Mouse (Mus musculus) gastrocnemius, postnatal 10 days (tissue): ENCODE results near the gene Dnah2. TPM values are rescaled to one million over a fixed set of nuclear protein-coding genes. Genes with fewer than 3 reads are reported as not detected.
A peak's percentile ranks its signal among the peaks of the same experiment; 100 is the strongest.

Source experiments
- DNase-seq: peaks from one replicate; pipeline ENCODE4 v3.0.0; 2021; ENCODE audit warnings: mixed read lengths
- total RNA-seq, 2 experiments: library from RNA; stranded (reverse); gene quantifications; 2 replicates each; pipeline ENCODE4 v1.2.3; 2021

Gene Dnah2
- total RNA-seq, 2 experiments from 2014 or later, result 0.07 to 1.1 TPM

- peak; percentile 87 for DNase-seq
These were observed 130.1 kb downstream of the Dnah2 start for GRCm38 (mm10) chr11:69418481-69419442.

- peak; percentile 98 for DNase-seq
These were observed 131.2 kb downstream of the Dnah2 start for GRCm38 (mm10) chr11:69417449-69418384.

- DNase-seq, result no peak
These were observed 131.9 kb downstream of the Dnah2 start for GRCm38 (mm10) chr11:69416921-69417448.

DNA sequence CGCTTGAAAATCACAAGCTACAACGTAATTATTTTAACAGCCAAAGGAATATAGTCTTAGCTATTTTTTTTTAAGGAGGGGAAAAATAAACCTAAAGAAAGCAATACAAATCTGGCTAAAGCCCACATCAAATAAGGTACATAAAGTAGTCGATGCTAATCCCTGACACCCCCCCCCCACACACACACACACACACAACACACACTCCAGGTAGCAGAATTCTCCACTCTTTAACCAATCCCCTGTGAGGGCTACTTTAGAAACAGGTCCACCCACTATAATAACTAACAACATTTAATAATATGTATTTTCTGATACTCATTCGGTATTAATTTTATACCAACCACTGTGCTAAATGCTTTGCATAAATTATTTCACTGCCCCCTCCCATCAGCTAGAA, 132.4 kb downstream of the Dnah2 start:
- no peak for DNase-seq

- peak; percentile 57 for DNase-seq
These were observed 133.1 kb downstream of the Dnah2 start for GRCm38 (mm10) chr11:69415668-69416451.

- DNase-seq, result peak; percentile 77
These were observed 133.6 kb downstream of the Dnah2 start for GRCm38 (mm10) chr11:69415327-69415667.

- DNase-seq, result no peak
These were observed 134.2 kb downstream of the Dnah2 start for GRCm38 (mm10) chr11:69414421-69415326.

DNA sequence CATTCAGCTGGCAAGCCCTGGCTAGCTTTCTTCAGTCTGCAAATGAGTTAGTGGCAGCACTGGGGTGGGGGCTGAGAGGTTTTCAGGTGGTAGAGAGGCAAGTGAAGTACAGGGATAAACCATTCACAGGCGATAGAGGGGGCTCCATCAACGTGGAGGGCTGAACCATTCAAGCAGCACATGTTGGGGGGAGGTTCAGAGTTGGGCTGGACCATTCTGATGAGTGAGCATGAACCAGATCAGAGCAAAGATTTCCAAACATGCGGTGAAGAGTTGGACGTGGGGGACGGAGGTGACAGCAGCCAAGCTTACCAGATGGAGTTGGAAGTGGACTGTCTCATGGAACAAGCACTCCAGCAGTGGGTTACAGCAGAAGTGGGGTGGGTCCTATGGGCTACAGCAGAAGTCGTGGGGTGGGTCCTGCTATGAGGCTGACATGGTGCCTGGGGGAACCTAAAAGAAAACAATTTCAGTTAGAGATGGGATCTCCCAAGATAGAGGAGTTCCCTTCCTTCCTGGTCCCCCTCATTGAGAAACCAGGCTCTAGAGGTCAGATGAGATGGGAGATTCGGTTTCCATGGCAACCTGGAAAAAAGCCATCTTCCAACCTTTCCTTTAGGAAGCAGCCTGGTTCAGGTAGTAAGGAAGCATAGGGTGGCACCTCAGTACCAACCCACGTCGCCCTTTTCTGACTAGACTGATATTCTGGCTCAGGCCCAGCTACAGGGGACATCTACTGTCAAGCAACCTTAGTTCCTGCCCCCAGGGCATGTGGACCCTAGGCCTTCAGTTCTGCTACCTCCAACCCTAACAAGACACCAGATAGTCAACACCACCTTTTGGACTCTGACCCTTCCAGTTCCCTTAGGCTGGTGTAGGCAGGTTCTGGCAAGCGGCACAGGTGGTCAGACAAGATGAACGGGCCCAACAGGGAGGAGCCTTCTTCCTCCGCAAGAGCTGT, 135.4 kb downstream of the Dnah2 start, which contains the start of gene Kdm6b:
Gene Kdm6b, minus strand, starts transcription at position 455 of the 961 bp plus-strand sequence.
- peak; percentile 16 for DNase-seq

- no peak for DNase-seq
These were observed 136.4 kb downstream of the Dnah2 start for GRCm38 (mm10) chr11:69412548-69412947.

- DNase-seq, result peak; percentile 88
These were observed 137.2 kb downstream of the Dnah2 start for GRCm38 (mm10) chr11:69411538-69412203.

DNA sequence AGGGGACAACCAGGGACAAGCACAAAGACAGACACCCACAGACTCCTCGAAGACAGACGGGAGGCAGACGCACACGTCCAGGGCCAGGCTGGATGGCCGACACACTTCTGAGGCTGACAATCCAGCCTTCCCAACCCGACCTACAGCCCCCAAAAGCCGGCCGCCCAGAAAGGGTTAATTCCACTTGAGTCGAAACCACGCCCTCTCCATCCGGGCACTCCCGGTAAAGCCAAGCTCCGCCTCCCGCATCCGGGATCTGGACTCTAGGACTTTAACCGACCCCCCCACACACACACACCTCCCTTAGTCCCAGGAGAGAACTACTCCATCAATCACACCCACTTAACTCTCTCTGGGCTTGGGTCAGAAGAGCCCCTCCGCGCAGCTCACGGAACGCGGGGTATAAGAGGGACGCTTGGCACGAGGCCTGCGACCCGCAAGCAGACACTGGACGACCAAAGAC, 137.8 kb downstream of the Dnah2 start:
- peak; percentile 96 for DNase-seq

DNA sequence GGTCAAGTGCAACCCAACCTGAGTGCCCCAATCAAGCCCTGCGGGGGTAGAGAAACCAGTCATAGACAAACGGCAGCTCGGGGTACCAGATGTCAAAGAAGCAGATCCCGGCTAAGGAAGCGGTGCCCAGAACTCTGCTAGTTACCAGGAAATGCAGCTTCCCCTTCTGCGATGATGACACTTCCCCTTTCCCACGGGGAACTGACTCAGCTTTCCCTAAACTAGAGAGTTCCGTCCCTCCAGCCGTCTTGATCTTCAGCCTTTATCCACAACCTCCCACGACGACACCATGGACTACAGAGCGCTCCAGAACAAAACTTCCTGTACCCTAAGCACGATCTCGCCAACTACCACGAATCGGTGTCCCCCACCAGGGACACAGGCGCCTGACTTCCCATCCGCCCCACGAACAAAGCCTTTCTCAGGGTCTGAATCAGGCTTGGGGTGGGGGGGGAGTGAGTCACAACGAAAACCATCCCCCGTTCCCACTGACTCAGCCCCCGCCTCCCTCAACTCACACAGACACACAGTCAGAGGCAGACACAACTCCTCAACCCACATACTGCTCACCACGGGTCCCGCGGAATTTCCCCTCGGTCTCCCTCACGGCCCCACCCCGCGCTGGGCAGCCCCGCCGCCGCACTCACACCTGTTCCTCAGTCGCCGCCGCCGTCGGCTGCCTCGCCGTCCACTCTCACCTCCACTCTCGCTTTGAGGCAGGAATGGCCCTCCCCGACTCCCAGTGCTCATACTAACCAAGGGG, 138.4 kb downstream of the Dnah2 start:
- DNase-seq, result peak; percentile 65

GRCm38 (mm10) chr11:69410045-69410309, 138.9 kb downstream of the Dnah2 start:
- DNase-seq, result no peak

DNA sequence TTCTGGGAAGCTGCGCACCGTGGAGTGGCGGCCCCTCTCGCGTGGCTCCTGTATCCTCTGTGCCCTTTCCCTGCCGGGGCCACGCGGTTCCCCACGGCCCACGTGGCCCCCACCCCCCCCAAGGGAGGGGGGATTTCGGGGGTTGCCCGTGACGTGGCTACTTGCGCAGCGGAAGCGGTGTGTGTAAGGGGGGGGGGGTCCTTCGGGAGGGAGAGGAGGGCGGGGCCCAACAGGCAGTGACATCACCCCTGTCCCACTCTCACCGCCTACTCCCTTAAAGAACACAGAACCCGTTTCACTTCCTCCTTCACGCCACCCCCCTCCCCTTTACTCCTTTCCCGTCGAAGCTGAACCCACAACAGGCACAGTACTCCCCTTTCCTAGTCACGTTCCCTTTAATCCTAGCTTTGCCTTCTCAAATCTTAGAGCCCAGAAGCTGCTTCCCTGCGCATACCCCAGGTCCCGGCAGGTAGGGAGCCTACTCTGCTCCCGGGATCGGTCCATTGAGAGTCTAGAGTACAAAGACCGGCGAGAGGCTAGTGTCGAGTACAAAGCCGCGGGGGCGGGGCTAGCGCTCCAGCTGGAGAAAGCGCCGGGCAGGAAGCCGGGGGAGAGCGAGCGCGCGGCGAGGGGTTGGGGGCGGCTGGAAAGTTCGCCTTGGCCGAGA, 139.4 kb downstream of the Dnah2 start:
- peak; percentile 85 for DNase-seq

DNA sequence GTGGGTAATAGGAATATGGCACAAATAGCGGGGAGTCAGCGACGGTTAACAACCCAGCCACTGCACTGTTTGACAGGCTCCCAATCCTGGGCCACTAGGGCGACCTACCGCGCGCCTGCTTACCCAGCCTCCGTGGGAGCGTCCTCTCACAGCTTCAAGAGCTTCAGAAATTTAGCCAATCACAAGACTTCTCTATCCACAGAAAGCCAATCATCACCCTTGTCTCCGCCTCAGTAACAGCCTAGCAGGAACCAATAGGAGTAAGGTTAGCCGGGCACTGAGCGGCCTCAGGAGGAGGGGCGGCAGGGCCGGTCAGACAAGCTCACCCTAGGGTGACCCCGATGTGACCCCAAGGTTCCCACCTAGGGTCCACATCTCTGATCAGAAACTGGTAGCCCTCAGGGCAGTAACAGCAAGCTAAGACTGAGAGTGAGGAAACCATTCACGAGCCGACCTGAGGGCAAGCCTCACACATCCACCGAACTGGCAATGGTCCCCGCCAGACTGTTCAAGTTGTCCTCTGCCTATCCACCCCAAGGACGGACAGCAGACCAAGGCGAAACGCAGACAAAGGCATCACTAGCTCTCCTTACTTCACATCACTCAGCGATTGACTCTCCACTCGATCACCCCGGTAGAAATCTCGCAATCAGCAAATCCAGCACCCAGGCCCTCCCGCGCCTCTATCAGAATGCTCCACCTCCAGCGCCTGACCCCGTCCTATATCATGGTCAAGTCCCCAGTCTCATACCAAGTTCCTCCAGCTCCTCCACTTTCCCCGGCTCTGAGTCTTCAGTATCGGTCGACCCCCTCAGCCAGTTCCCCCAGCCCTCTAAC, 140.2 kb downstream of the Dnah2 start:
- peak; percentile 65 for DNase-seq

- no peak for DNase-seq
These were observed 141.2 kb downstream of the Dnah2 start for GRCm38 (mm10) chr11:69407724-69408004.
